Mouse (Mus musculus): ENCODE measurements around the gene Higd1b.
A peak's percentile ranks its signal among the peaks of the same experiment; 100 is the strongest.

Higd1b gene

GRCm38 (mm10) chr11:102838126-102838525 is 2.5 kb downstream of the Higd1b start:
- no peak for DNase-seq (ENCODE audit: low spot score)

- DNase-seq (ENCODE audit: low spot score): no peak
These were observed 3.0 kb downstream of the Higd1b start for GRCm38 (mm10) chr11:102838616-102839150.

DNA sequence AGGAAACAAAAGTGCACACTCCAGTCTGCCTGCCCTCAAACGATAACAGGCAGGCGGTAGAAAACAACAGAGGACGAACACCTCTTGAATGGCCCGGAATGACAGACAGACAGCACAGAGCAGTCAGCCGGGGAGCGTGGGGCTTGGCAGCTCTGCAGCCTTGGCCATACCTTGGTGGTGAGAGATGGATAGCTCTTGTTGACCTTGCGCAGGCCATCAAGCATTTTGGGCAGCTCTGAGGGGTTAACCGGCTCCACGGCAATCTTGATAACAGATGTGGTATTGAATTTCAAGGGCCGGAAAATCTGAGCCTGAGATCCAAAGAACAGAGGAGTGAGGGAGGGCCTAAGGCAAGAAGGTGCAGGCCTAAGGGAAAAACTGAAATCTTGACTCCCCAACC is 10.3 kb downstream of the Higd1b start:
- no peak for DNase-seq (ENCODE audit: low spot score)

GRCm38 (mm10) chr11:102851883-102852282 is 16.2 kb downstream of the Higd1b start:
- DNase-seq (ENCODE audit: low spot score): no peak

DNA sequence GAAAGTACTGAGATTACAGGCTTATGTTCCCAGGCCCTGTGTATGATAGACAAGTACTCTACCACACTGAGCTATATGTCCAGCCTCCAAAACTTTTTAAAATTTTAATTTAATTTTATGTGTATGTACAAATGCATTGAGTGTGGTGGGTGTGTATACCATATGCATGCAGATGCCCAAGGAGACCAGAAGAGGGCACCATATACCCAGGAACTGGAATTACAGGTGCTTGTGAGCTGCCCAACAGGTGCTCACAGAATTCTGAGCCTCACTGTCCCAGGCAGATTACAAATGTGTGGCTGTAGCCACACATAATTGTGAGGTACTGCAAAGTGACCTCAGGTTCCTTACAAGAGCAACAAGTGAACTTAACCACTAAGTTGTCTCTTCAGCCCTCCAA is 18.1 kb downstream of the Higd1b start:
- DNase-seq (ENCODE audit: low spot score): no peak

DNA sequence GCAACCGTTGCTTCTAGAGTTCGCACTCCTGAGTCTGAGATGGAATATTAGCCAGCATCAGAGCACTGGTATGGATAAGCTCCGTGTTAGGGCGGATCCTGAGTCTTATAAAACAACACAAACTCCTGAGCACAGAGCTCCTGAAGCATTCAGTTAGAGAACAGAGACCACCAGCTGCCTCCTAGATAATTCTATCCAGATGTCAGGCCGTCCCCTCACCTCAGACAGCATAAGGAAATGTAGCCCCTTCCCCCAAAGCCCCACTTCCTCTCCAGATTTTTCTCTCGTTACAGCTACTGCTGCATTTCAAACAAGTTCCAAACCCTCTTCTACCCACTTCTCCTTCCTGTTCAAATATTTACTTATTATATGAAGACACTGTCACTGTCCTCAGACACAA is 20.3 kb downstream of the Higd1b start:
- DNase-seq (ENCODE audit: low spot score): no peak

GRCm38 (mm10) chr11:102858951-102859350 is 23.3 kb downstream of the Higd1b start:
- no peak for DNase-seq (ENCODE audit: low spot score)

DNA sequence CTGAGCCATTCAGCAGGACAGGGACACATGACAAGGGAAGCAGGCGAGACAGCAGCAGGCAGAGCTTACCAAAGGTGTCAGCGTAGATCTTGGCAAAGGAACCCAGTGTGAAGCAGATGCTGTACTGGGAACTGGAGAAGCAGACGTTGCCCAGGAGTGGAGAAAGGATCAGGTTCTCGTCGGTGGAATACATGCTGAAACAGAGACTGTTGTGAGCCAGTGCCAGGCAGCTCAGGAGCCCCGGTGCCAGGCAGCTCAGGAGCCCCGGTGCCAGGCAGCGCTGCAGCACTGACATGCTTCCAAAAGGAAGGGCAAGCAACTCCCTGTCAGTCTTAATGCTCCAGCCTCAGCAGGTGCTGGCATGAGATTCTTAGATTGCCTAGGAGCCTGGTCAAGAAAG is 24.3 kb downstream of the Higd1b start:
- no peak for DNase-seq (ENCODE audit: low spot score)

- no peak for DNase-seq (ENCODE audit: low spot score)
These were observed 28.6 kb downstream of the Higd1b start for GRCm38 (mm10) chr11:102864272-102864671.

GRCm38 (mm10) chr11:102874801-102875334 is 39.2 kb downstream of the Higd1b start:
- DNase-seq (ENCODE audit: low spot score): no peak

DNA sequence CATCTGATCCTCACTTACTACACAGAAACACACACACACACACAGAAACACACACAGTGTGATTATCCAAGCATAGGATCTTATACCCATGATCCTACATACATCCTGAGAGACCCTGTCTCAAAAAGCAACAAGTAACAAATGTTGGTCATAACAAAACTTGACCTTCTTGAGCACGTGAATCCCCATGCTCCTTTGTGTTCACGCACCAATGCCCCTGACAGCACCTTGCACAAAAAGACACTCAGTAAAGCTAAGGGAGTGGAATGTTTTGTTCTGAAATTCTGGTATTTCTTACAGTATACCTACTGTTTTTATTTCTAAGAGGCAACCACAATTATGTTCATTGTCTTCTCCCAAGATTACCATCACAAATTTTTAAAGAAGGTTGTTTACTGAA is 43.9 kb downstream of the Higd1b start:
- DNase-seq (ENCODE audit: low spot score): no peak

GRCm38 (mm10) chr11:102880585-102881313 is 45.1 kb downstream of the Higd1b start, which contains the start of the genes Eftud2 and Ccdc103:
TSS of gene Eftud2 (minus strand) at chr11:102880985.
TSS of gene Ccdc103 (plus strand) at chr11:102881204.
- DNase-seq (ENCODE audit: low spot score): peak; percentile 74

DNA sequence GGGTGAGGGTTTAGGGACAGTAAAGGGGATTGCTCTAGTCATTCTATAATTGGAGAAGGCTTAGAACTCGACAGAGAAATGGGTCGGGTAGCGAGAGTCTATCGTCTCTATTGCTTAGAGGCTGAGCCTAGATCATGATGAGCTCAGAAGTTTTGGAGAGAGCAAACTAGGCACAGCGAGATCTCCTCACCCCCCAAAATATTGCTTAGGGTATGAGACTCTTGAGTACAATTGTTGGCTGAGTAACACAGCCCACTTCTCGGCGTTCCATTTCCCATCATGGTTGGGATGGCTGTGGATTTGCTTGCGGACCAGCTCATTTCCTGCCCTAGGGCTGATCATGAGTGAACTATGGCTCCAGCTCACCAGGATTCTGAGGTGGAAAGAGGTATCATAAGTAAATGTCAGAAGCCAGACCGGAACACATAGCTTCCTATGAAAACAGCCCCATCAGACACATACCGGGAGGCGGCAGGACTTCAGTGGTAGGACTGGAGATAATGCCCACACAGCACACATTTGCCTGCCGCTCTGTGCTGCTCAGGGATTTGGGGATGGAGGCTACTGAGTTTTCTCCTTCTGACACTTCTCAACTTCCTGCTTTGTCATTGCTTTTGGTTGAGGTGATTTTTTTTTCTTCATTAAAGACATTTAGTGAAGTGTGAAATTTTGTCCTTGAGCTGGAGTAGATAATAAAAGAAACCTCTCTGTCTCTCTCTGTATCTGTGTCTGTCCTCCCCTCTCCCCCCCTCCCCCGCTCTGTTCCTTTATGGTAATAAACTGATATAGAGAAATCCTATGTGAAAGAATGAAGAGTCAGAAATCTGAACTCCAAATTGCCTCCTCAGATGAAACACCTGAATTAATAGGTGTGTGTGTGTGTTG is 45.9 kb downstream of the Higd1b start:
- no peak for DNase-seq (ENCODE audit: low spot score)

GRCm38 (mm10) chr11:102884616-102885219 is 49.1 kb downstream of the Higd1b start, which contains the start of gene Fam187a:
TSS of gene Fam187a (plus strand) at chr11:102885169.
- no peak for DNase-seq (ENCODE audit: low spot score)

DNA sequence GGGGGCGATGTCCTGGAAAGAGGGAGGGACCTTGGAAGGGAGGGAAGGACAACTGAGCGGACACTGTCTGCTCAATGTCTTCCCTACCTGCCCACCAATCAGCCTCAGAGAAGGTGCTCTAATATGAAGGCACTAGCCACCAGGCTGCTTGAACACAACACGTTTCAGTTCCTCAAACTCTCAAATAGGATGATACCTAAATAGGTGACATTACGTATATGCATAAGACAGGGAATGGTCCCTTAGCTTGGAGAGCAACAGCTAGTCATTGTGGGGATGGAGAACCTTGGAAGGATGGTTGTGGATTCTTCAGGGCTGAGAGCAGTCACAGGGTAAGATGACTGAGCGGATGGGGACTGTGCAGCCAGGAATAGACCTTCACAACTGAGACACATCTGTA is 51.8 kb downstream of the Higd1b start:
- DNase-seq (ENCODE audit: low spot score): no peak

Data from urinary bladder, postnatal 10 days (tissue).